In the genomic region with DNA sequence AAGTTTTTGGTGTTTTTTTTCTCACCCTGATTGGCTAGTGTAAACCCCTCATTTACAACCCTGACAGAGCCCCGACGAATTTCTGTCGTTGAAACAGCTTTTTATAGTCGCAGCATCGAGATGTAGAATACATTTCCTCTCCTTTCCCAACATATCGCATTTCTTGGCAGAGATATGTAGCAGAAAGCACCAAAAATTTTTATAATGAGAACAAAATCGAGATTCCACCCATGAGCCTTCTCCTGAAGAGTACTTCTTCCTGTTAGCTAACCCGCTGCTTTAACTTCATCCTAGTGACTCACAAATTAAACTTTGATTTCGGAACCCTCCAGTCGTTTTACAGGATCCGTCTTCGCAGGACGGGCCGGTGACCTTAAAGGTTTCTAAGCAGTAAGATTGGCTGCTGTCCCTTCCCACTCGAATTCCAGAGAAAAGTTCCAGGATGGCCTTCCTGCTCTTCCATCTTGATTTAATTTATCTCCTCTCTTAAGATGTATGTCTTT, we compare ENCODE assay signal across 8 mouse cellular contexts. TPM values are rescaled to one million over a fixed set of nuclear protein-coding genes. Genes with fewer than 3 reads are reported as not detected.
DNase-seq lines count a peak whose midpoint lies in the region; ATAC-seq and TF ChIP-seq lines count a peak whose summit lies in the region.

No protein-coding gene starts in this region.

- H3K9me3 ChIP-seq in lung, embryonic 16.5 days (ENCODE audit: control insufficient read depth, low read length), result no peaks in the 10 kb centered on the region
- no peaks in the 10 kb centered on the region for H3K9me3 ChIP-seq in neural tube, embryonic 14.5 days (ENCODE audit: control insufficient read depth, low read length)

- 0 out of 2 replicates have a peak overlapping the region, but pooled peaks have one; percentile 8 for H3K9ac ChIP-seq in lung, embryonic 16.5 days (ENCODE audit: low read length)
- no peak overlapping the region for H3K9ac ChIP-seq in neural tube, embryonic 14.5 days (replicated peaks; ENCODE audit: low read depth, low read length)

- peak; percentile 12 for DNase-seq in gastrocnemius, postnatal 10 days
- DNase-seq in gastrocnemius, adult 8-10 months (ENCODE audit: low spot score in 2 of 2), result no peak
- no peak for DNase-seq in lung, adult 2 months
- peak; percentile 70 for DNase-seq in fibroblast of lung, adult 2 months (ENCODE audit: low read depth)
- DNase-seq in cerebellum, postnatal 25 days, result no peak
- DNase-seq in lung, adult 18-20 months, result no peak

- no peak for TF ChIP-seq POLR2A in lung, adult 2 months (IDR thresholded peaks at IDR 0.05; ENCODE audit: borderline replicate concordance, extremely low read depth, low read depth, low read length)

- peak overlapping the region; percentile 90 for H3K27ac ChIP-seq in lung, embryonic 16.5 days (ENCODE audit: low read length)
- H3K27ac ChIP-seq in neural tube, embryonic 14.5 days (ENCODE audit: low read depth, low read length), result peak overlapping the region; percentile 44; the same call in 1 of the 2 replicates

- no peak for ATAC-seq in lung, embryonic 16.5 days (ENCODE audit: low read depth)
- ATAC-seq in neural tube, embryonic 14.5 days (ENCODE audit: low read depth), result no peak

- H3K4me2 ChIP-seq in lung, embryonic 16.5 days (ENCODE audit: low read depth, low read length), result peak overlapping the region; percentile 31
- H3K4me2 ChIP-seq in neural tube, embryonic 14.5 days (ENCODE audit: low read depth, low read length), result no peak overlapping the region

- H3K4me1 ChIP-seq in lung, embryonic 16.5 days (replicated peaks; ENCODE audit: control insufficient read depth, insufficient read depth, low read length), result peaks cover 30% of the 10 kb centered on the region
- peaks cover 8% of the 10 kb centered on the region for H3K4me1 ChIP-seq in lung, adult 2 months (ENCODE audit: control insufficient read depth, insufficient read depth, low read length)
- peaks cover 4% of the 10 kb centered on the region; the same call in 1 of the 2 replicates for H3K4me1 ChIP-seq in neural tube, embryonic 14.5 days (ENCODE audit: control insufficient read depth, insufficient read depth, low read length)

- no peak overlapping the region for H3K4me3 ChIP-seq in lung, embryonic 16.5 days (ENCODE audit: low read length)
- H3K4me3 ChIP-seq in lung, adult 2 months (replicated peaks; ENCODE audit: extremely low read depth, low read depth, low read length), result no peak overlapping the region
- no peak overlapping the region for H3K4me3 ChIP-seq in neural tube, embryonic 14.5 days (ENCODE audit: low read depth, low read length)

- no peaks in the 10 kb centered on the region for H3K36me3 ChIP-seq in lung, embryonic 16.5 days (ENCODE audit: control insufficient read depth, insufficient read depth, low read length)
- no peaks in the 10 kb centered on the region for H3K36me3 ChIP-seq in neural tube, embryonic 14.5 days (ENCODE audit: control insufficient read depth, insufficient read depth, low read length)

- no peaks in the 10 kb centered on the region for H3K27me3 ChIP-seq in lung, embryonic 16.5 days (ENCODE audit: control insufficient read depth, insufficient read depth, low read depth, low read length)
- no peaks in the 10 kb centered on the region for H3K27me3 ChIP-seq in neural tube, embryonic 14.5 days (ENCODE audit: control insufficient read depth, insufficient read depth, low read length)

- WGBS in lung, embryonic 16.5 days, result 25% methylated on average over 15 of the region's 15 CpGs
- WGBS in lung, adult 2 months, result 40% methylated on average over 15 of the region's 15 CpGs
- WGBS in neural tube, embryonic 14.5 days, result 76% methylated on average over 15 of the region's 15 CpGs

- TF ChIP-seq CTCF in lung, adult 2 months (IDR thresholded peaks at IDR 0.05; ENCODE audit: insufficient read depth, low read length), result no peak

RNA-seq across cellular contexts. Expression of a gene that starts 29.8 kb away (rescaled TPM):
- 1 to 10 TPM in 1 of 2 experiments, under 1 TPM in 1; 0.89 to 3.7 TPM for total RNA-seq in gastrocnemius, postnatal 10 days (2021)
- total RNA-seq in gastrocnemius, adult 8-10 months (2022), result 1 to 10 TPM; 2.1 to 2.7 (median 2.5) TPM
- 0.94 and 1.3 TPM in 2 replicates for polyA plus RNA-seq in lung, embryonic 16.5 days (2015; fragmentation: Nextera tagmentation; extraction: Ambion mirVana)
- not detected in 2 replicates for polyA plus RNA-seq in lung, adult 2 months (2012; rRNA removed)
- not detected in 2 replicates for polyA plus RNA-seq in neural tube, embryonic 14.5 days (2014; fragmentation: Nextera tagmentation; extraction: Ambion mirVana)

RNA-seq across cellular contexts. Expression of a gene that starts 36.0 kb away (rescaled TPM):
- 1 to 10 TPM; 5.5 to 6.9 TPM for total RNA-seq in gastrocnemius, postnatal 10 days (2021)
- total RNA-seq in gastrocnemius, adult 8-10 months (2022), result 1 to 10 TPM; 4.3 to 5.3 (median 4.5) TPM
- polyA plus RNA-seq in lung, embryonic 16.5 days (2015; fragmentation: Nextera tagmentation; extraction: Ambion mirVana), result 11.0 and 11.7 TPM in 2 replicates
- polyA plus RNA-seq in lung, adult 2 months (2012; rRNA removed), result 5.1 TPM in 2 replicates
- 42.3 and 44.5 TPM in 2 replicates for polyA plus RNA-seq in neural tube, embryonic 14.5 days (2014; fragmentation: Nextera tagmentation; extraction: Ambion mirVana)

Comparison
In these comparisons a context has a peak if more than half of its experiments do, and no peak if none do; other contexts are left out.
1. DNase-seq: peak in gastrocnemius, postnatal 10 days (single experiment) and fibroblast of lung, adult 2 months (single experiment); none in gastrocnemius, adult 8-10 months (0 of 2), lung, adult 2 months (single experiment), cerebellum, postnatal 25 days (0 of 2) and lung, adult 18-20 months (0 of 2).